Mouse (Mus musculus) ES-Bruce4 (cell line): Measurements from ENCODE around the gene Sox5. TPM values are rescaled to one million over a fixed set of nuclear protein-coding genes. Genes with fewer than 3 reads are reported as not detected.

Experiments used
- H3K27ac ChIP-seq: 2 replicates; pipeline ENCODE4 v1.5.1; 2012; ENCODE audit warnings: low read length, inconsistent platforms; ENCODE audit not compliant: insufficient read depth
- H3K27me3 ChIP-seq: 2 replicates; pipeline ENCODE4 v1.6.1; 2012; ENCODE audit warnings: mild to moderate bottlenecking, low read length, inconsistent platforms; ENCODE audit not compliant: control insufficient read depth, poor library complexity, insufficient read depth, severe bottlenecking
- H3K36me3 ChIP-seq: 2 replicates; pipeline ENCODE4 v1.6.1; 2012; ENCODE audit warnings: inconsistent platforms, mild to moderate bottlenecking, low read length, moderate library complexity; ENCODE audit not compliant: control insufficient read depth, poor library complexity, insufficient read depth, severe bottlenecking
- H3K4me1 ChIP-seq: one replicate; pipeline ENCODE4 v1.8.1; 2011; ENCODE audit warnings: low read length; ENCODE audit not compliant: control insufficient read depth, insufficient read depth
- H3K4me3 ChIP-seq: 2 replicates; pipeline ENCODE4 v1.5.1; 2011; ENCODE audit warnings: low read depth, mild to moderate bottlenecking, low read length
- H3K9ac ChIP-seq: 2 replicates; pipeline ENCODE4 v1.6.1; 2012; ENCODE audit warnings: low read depth, mild to moderate bottlenecking, inconsistent platforms; ENCODE audit not compliant: poor library complexity, severe bottlenecking
- H3K9me3 ChIP-seq: replicated peaks from 2 replicates; pipeline ENCODE4 v1.6.1; 2012; ENCODE audit warnings: mild to moderate bottlenecking, low read length, inconsistent platforms; ENCODE audit not compliant: control insufficient read depth, poor library complexity, insufficient read depth, severe bottlenecking
- CTCF ChIP-seq: IDR thresholded peaks from one replicate; pipeline ENCODE4 v1.8.1; 2011; ENCODE audit warnings: low read depth, low read length
- EP300 ChIP-seq: IDR thresholded peaks from 2 replicates; pipeline ENCODE4 v1.6.1; 2011; ENCODE audit warnings: low read depth, low read length; ENCODE audit not compliant: insufficient read depth
- POLR2A ChIP-seq: IDR thresholded peaks from one replicate; pipeline ENCODE4 v1.8.1; 2011; ENCODE audit warnings: low read length; ENCODE audit not compliant: insufficient read depth
- polyA plus RNA-seq: library from polyadenylated mRNA; stranded (reverse); fragments of >200 nt; gene quantifications from 2 replicates; pipeline ENCODE4 v1.2.4, GENCODE M21; 2011; ENCODE audit warnings: low read depth; ENCODE audit not compliant: missing spikeins, insufficient read depth, insufficient read length

Gene Sox5
- polyA plus RNA-seq, 1 experiment = not detected

GRCm38 (mm10) chr6:143866566-143866965, 915.2 kb downstream of the Sox5 start:
- TF ChIP-seq EP300 (no peak), POLR2A (no peak), CTCF (no peak)
- Histone ChIP-seq H3K4me3 (no peak overlapping the region), H3K4me1 (no peaks in the 10 kb centered on the region), H3K36me3 (no peaks in the 10 kb centered on the region), H3K27ac (no peak overlapping the region), H3K27me3 (no peaks in the 10 kb centered on the region), H3K9me3 (no peaks in the 10 kb centered on the region), H3K9ac (no peak overlapping the region)

- H3K36me3 ChIP-seq = no peaks in the 10 kb centered on the region
- no peak overlapping the region for H3K27ac ChIP-seq
Measured at GRCm38 (mm10) chr6:143862611-143863110, 919.1 kb downstream of the Sox5 start.

GRCm38 (mm10) chr6:143860036-143860435, 921.7 kb downstream of the Sox5 start:
- no peaks in the 10 kb centered on the region for H3K9me3 ChIP-seq
- H3K4me3 ChIP-seq = no peak overlapping the region
- no peak overlapping the region for H3K27ac ChIP-seq
- no peak overlapping the region for H3K9ac ChIP-seq
- no peak for TF ChIP-seq CTCF
- no peak for TF ChIP-seq EP300
- TF ChIP-seq POLR2A = no peak
- no peaks in the 10 kb centered on the region for H3K27me3 ChIP-seq
- no peaks in the 10 kb centered on the region for H3K4me1 ChIP-seq
- H3K36me3 ChIP-seq = no peaks in the 10 kb centered on the region

More at GRCm38 (mm10) chr6:143862611-143863110, 919.1 kb downstream of the Sox5 start:
- TF ChIP-seq EP300 (no peak), CTCF (no peak), POLR2A (no peak)
- no peak overlapping the region for H3K4me3 ChIP-seq
- no peaks in the 10 kb centered on the region for H3K9me3 ChIP-seq
- no peaks in the 10 kb centered on the region for H3K4me1 ChIP-seq
- no peak overlapping the region for H3K9ac ChIP-seq
- H3K27me3 ChIP-seq = no peaks in the 10 kb centered on the region

GRCm38 (mm10) chr6:143859535-143859934, 922.2 kb downstream of the Sox5 start:
- TF ChIP-seq EP300 (no peak), CTCF (no peak), POLR2A (no peak)
- Histone ChIP-seq H3K9me3 (no peaks in the 10 kb centered on the region), H3K9ac (no peak overlapping the region), H3K27me3 (no peaks in the 10 kb centered on the region), H3K27ac (no peak overlapping the region), H3K4me1 (no peaks in the 10 kb centered on the region), H3K4me3 (no peak overlapping the region), H3K36me3 (no peaks in the 10 kb centered on the region)

GRCm38 (mm10) chr6:143858551-143858950, 923.2 kb downstream of the Sox5 start:
- Histone ChIP-seq H3K27me3 (no peaks in the 10 kb centered on the region), H3K9ac (no peak overlapping the region), H3K4me1 (no peaks in the 10 kb centered on the region), H3K36me3 (no peaks in the 10 kb centered on the region), H3K27ac (no peak overlapping the region), H3K4me3 (no peak overlapping the region), H3K9me3 (no peaks in the 10 kb centered on the region)
- TF ChIP-seq CTCF = no peak
- no peak for TF ChIP-seq POLR2A
- no peak for TF ChIP-seq EP300

- no peak overlapping the region for H3K27ac ChIP-seq
- no peaks in the 10 kb centered on the region for H3K27me3 ChIP-seq
- H3K9ac ChIP-seq = no peak overlapping the region
- no peaks in the 10 kb centered on the region for H3K9me3 ChIP-seq
- no peaks in the 10 kb centered on the region for H3K4me1 ChIP-seq
- no peak overlapping the region for H3K4me3 ChIP-seq
- H3K36me3 ChIP-seq = no peaks in the 10 kb centered on the region
- no peak for TF ChIP-seq POLR2A
- no peak for TF ChIP-seq CTCF
- TF ChIP-seq EP300 = no peak
Measured at GRCm38 (mm10) chr6:143857376-143857775, 924.4 kb downstream of the Sox5 start.
